Mouse (Mus musculus) kidney, adult 2 months (tissue): Measurements from ENCODE around the gene Vgll2.

ENCODE experiments used
- CTCF ChIP-seq: fragments of 200-500 bp; conservative IDR thresholded peaks from 2 replicates; pipeline ENCODE4 v1.5.1; 2011; ENCODE audit warnings: low read depth, mild to moderate bottlenecking, control low read depth, low read length, moderate library complexity, mixed read lengths; ENCODE audit not compliant: insufficient read depth, insufficient read length
- POLR2A ChIP-seq: fragments of 200-500 bp; IDR thresholded peaks from one replicate; pipeline ENCODE4 v1.6.1; 2011; ENCODE audit warnings: low read depth, low read length, control low read depth

DNA sequence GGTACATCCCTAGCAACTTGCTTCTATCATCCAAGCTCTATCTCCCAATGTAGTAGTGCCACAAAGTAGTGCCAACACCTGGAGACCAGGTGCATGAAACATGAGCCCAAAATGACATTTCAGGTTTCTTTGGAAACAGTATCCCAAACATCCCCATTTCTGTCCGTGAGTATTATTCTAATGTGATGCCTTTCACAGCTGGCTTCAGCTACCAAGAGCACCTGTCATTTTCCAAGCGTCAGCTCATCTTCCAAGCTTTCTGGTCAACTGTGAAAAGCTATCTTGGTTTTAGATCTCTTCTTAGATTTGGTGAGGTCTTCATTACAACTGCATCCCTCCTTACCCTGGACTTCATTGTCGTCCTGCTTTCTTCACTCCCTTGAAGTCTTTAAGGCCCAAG, 46.7 kb upstream of the Vgll2 start:
- TF ChIP-seq CTCF (no peak), POLR2A (no peak)
